Mouse (Mus musculus) naive thymus-derived CD4-positive, alpha-beta T cell, adult 2 months (primary cell): ENCODE results near the gene Bbs5.
"Not testable (repeated sequence)": the region's sequence is repeated elsewhere in the genome, so short reads cannot be mapped to it uniquely, and the experiment has no call there.

ENCODE experiments used
- DNase-seq: peaks from one replicate; pipeline ENCODE4 v3.0.0-alpha.2; 2011; ENCODE audit warnings: low read depth

The Bbs5 gene

DNA sequence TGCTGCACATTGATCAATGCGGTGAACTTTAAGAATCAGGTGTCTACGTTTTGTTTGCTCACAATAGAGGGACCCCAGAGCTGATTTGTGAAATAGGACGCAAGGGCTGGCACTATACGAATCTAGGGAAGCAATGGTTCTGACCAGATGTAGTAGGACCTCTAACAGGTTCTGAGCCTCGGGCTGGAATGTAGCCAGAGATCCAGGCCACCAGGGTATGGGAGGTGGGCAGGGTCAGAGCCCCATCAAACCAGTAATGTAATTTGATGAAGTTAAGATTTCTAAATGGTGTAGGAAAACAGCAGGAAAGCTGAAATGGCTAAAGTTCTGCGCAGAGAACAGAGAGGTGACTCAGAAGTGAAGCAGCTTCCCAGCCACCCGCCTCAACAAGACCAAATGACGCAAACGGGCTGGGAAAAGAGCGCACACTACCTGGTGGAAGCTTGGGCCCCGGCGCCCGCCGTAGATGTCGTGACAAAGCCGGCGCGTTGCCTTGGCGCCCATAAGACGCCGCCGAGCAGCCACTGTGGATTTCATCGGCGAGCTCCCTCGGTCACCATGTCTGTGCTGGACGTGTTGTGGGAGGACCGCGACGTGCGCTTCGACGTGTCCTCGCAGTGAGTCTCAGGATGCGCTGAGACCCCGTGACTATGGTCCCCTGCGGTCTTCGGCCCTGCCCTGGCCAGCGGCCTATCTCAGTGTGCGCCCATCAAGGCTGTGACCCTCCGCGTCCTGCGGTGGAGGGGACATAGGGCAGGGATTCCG lies at the start of gene Bbs5:
Gene Bbs5, plus strand, starts transcription at position 446 of the 765 bp plus-strand sequence.
- peak; percentile 37 for DNase-seq

DNA sequence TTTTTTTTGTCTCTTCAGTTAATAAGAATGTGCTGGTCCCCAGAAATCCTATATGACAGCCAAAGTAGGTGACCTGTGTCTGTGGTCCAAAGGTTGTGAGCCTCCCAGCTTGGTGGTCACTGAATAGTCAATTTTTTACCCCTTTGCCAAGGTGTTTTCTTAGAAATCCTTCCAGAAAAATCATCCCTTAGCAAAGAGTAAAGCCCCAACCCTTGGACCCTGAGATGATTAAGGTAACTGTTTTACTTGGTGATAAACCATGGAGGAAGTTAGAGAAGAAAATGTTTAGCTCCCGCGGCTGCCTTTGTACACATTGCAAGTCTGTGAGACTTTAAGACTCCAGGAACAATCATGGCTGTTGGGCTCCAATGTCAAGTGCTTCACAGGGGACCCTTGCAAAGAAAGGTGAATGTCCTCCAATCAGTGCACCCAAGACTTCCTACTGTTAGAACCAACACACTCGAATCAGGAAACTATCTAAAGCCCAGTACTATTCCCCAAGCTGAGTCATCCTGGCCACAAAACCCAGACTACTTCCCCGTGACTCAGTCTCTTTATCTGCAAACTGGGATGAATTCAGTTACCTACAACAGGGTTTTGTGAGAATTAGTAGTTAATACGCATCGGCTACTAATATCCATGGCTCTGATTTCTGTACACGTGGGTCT lies 43.1 kb upstream of the Bbs5 start:
- no peak for DNase-seq

DNA sequence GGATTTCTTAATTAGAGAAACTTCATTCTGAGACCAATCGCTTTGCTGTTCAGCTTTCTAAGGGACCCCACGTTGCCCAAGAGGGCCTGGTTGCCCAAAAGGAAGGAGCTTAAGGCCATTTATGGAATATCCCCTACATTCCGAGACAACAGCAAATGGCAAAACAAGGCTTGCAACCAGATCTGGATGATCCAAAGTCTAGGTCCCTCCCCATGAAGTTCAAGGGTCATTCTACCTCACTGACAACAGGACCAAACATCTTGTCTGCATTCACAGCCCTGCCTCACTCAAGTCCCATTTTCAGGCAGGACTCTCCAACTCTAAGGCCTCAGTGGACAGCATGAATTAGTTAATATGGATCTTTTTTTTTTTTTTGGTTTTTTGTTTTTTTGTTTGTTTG lies 40.4 kb upstream of the Bbs5 start:
- DNase-seq, result no peak

DNA sequence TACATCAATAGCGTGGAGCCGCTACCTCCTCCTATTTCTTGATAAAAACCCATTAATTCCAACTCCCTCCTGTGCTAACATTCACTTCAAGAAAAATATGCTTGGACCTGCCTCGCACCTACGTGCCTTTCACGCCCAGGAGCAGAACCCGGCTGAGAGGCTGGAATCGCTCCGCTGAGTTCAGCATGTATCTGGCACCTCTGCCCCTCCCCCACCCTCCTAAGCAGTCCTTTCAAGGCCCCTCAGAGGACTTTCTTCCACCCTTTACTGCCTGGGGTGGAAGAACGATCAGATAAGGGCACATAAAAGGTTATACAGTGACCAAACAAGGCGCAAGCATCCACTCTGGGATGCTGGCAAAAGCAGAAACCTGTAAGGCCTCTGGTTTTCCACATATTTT lies 34.7 kb upstream of the Bbs5 start:
- DNase-seq, result no peak

DNA sequence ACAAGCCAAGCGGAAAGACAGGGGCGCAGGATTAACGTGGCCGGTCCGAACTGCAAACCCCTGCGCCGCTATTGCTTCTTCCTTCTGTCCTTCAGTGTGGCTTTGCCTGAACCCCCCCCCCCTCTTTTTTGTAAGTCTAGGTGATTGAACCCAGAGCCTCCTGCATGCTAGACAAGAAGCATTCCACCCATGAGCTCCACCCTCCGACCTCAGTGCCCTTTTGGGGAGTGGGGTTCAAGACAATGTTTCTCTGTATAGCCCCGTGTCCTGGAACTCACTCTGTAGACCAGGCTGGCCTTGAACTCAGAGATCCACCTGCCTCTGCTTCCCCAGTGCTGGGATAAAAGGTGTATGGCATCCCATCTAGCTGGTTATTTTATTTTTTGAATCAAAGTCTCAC lies 34.3 kb upstream of the Bbs5 start:
- no peak for DNase-seq

DNA sequence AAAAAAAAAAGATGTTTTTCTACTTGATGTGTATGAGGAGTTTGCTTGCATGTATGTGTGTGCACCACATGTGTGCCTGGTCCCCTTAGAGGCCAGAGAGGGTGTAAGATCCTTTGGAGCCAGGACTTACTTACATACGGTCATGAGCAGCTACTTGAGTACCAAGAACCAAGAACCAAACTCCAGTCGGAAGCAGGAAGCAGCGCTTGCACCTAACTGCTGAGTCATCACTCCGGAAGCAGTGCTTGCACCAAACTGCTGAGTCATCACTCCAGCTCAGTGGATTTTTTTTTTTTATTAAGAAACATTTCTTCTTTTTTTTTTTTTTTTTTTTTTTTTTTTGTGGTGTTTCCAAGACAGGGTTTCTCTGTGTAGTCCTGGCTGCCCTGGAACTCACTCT lies 33.7 kb upstream of the Bbs5 start:
- DNase-seq, result no peak

DNA sequence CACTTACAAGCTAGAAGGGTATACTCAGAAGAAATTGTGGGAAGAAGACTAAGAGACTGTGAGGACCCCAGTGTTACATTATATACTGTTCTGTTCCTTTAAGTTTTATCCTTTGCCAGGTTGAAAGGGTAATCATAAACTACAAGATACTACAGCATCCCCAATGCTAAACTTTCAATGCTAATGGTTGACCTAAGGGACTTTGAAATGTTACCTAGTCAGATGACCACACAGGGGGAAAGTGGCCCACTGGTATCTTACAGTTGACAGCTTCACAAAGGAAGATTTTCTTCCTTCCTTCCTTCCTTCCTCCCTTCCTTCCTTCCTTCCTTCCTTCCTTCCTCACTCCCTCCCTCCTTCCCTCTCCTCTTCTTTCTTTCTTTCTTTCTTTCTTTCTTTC lies 28.6 kb upstream of the Bbs5 start:
- DNase-seq, result no peak

DNA sequence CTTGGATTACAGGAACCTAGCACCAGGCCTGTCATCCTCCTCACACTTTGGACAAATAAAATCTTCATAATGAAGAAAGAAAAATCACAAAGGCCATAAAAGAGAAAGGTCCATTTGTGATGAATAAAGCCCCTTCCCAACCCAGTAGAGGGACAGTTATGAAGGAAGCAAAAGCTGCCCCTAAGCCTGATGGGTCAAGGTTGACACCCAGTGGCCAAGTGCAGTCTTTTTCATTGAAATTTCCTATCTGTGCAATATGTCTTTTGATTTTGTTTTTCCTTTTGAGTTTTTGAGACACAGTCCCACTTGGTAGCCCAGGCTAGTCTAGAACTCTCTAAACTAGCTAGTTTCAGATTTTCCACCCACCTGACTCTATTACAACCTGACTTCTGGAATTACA lies 27.7 kb upstream of the Bbs5 start:
- no peak for DNase-seq

DNA sequence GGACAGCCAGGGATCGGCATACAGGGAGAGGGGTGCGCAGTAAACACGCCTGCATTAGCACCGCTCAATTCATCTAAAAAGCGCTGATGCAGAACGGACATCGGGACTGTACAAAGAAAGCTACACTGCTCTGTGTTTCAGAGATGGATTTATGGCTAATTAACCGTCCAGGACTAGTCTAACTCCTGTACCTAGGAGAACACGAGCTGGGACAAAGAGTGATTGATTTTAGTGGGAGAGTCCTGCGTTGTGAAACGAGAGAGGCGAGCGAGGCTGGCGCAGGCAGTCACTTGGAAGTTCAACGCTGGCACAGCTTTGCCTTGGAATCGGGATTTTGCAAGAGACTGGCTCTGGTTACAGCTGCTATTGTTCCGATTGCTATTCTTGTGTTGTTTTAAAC lies 17.8 kb upstream of the Bbs5 start:
- no peak for DNase-seq

DNA sequence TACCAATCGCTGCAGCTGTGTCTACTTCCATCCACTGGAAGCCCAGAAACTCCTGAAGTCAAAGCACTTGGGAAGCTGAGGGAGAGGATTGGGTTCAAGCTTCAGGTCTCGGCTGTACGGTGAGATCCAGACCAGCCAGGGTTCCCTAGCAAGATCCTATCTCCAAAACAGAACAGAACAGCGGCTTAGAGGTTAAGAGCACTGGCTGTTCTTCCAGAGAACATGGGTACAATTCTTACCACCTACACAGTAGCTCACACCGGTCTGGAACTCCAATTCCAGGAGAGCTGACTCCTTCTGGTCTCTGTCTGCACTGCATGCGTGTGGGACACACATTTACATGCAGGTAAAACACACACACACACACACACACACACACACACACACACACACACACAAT lies 17.1 kb upstream of the Bbs5 start:
- DNase-seq, result no peak

DNA sequence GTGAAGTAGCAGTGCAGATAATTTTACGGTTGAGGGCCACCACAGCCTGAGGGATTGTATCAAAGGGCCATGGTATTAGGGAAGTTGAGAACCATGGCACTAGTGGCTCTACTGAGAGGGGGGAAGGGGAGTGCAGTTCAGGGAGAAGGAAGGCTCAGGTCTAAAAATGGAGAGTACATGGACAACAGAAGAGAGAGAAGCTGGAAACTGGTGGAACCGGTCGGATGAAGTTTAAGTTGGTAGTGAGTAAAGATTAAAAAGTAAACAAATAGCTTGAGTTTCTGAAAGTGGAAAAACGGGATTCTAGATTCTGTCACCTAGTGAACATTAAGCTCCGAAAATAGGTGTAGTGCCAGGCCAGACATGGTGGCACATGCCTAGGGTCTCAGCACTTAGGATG lies 16.2 kb upstream of the Bbs5 start:
- DNase-seq, result no peak

DNA sequence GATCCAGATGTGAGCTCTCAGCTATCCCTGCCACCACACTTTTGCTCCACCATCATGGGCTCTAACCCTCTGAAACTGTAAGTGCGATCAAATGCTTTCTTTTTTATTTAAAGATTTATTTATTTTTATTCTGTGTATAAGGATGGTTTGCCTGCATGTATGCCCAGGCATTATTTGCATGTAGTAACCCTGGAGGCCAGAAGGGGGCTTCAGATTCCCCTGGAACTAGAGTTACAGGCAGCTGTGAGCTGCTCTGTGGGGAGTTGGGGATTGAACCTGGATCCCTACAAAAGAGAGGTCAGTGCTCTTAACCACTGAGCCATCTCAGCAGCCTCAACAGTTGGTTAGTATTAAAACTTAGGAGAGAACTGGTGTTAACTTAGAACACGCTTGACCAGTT lies 15.5 kb upstream of the Bbs5 start:
- peak; percentile 42 for DNase-seq

DNA sequence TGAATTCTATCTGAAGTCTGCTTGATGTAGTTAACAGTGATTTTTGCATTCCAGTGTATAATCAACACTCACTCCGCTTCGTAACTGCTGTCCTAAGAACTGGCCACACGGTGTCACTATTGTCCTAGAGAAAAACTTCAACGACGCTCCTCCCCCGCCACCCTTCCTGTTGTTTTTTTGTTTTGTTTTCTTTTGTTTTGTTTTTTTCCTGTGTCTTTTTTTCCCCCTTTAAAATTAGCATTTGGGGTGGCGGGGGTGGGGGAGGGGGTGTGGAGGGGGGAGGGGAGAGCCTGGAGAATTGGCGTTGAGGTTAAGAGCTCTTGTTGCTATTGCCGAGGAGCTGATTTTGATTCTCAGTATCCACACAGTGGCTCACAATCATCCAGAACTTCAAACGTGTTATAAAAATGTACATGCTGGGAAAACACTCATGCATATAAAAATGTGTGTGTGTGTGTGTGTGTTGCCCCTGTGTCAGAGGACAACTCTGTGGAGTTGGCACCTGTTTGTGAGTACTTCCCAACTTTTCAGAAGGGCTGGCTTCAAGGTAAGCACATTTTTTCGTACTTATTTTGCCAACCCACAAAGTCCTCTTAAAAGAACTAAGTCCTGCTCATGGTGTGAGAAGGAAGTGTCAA lies 11.8 kb upstream of the Bbs5 start:
- DNase-seq, result peak; percentile 83

DNA sequence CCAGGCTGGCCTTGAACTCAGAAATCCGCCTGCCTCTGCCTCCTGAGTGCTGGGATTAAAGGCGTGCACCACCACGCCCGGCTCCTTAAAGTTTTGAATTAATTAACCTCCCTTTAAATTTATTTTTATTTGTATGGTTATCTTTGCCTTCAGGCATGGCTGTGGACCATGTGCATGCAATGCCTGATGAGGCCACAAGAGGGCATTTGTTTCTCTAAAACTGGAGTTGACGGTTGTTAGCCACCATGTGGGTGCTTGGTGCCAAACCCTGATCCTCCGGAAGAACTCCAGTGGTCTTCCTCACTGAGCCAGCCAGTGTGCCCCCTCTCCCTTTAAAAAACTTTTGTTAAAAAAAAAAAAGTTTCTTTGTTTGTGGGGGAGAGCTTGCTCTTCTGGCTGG lies 11.2 kb upstream of the Bbs5 start:
- DNase-seq, result peak; percentile 75

DNA sequence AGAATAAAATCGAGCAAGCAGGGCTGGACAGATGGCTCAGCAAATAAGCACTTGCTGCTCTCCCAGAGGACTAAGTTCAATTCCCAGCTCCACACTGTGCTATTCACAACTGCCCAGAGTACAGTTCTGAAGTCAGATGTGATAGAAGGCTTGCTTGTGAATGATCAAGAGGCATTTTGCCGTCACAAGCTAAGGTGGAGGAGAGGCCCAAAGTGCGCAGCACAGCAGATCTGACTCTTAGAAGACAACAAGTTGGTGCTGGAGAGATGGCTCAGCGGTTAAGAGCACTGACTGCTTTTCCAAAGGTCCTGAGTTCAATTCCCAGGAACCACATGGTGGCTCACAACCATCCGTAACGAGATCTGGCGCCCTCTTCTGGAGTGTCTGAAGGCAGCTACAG lies 9.0 kb upstream of the Bbs5 start:
- not testable (repeated sequence) for DNase-seq

DNA sequence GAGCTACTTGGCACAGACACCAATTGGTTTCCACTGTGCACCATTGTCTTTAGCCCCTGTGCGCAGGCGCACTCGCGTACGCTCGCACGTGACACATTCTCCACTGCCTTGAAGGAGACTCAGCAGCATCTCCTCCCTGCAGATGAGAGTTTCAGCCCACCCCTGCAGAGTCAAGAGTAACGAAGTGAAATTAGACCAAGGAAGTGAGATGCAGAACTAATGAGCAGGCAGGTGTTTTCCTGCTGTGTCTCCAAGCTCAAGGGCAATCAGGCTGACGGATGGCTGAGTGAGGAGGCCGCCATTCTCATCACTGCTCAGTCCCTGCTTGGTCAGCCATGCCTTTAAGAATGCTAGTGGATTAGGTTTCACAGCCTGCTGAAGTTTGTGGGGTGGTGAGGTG lies 6.9 kb upstream of the Bbs5 start:
- DNase-seq, result no peak

DNA sequence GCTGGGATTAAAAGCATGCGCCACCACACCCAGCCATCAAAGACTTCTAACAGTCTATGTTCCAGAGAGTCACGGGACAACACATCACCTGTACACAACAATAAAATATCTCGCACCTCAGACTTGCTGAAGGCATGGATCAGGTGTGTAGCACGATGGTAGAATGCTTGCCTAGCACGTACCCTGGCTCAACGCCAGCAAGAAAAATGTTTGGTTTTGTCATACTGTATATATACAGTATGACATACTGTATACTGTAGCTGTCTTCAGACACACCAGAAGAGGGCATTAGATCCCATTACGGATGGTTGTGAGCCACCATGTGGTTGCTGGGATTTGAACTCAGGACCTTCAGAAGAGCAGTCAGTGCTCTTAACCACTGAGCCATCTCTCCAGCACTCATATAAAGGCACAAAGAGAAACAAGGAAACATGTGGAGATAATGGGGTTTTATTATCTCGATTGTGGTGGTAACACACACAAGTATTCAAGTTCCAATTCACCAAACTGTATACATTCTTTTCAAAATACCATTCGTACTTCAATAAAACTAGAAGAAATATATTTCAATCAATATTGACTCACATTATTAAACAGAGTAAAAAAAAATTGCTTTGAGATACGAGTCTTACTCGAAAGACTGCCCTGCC lies 1.9 kb upstream of the Bbs5 start:
- no peak for DNase-seq

DNA sequence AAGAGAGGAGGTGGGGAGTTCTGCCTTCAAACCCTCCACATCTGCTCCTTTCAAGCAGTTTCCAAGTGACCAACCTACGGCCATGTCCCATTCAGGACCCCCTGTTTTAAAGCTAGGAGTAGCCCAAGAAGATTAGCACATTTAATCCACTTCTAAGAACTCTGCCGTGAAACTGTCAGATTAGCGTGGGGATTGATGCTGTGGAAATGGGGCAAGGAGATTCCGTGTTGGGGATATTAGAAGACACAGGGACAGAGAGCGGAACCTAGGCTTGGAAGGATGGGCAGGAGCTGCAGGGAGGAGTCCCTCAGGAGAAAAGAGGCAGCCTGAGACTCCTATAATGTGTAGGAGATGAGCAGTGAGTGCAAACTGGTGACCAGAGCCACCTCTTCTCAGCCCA lies 2.7 kb downstream of the Bbs5 start:
- DNase-seq, result no peak

DNA sequence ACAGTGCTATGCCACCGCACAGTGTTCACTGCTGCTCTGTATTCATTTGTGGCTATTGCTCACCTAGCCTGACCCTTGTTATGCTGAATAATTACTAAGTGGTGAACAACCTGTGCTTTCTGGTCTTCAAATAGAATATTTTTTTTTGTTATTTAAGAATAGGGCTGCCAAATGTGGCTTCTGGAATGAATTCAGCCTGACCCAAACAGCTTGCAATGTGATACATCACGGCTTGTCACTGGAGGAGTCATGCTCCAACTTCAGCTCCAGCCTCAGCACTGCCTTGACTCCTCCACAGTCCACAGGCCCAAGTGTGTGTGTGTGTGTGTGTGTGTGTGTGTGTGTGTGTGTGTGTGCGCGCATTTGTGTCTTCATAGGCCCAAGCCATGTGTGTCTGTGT lies 12.4 kb downstream of the Bbs5 start:
- no peak for DNase-seq

DNA sequence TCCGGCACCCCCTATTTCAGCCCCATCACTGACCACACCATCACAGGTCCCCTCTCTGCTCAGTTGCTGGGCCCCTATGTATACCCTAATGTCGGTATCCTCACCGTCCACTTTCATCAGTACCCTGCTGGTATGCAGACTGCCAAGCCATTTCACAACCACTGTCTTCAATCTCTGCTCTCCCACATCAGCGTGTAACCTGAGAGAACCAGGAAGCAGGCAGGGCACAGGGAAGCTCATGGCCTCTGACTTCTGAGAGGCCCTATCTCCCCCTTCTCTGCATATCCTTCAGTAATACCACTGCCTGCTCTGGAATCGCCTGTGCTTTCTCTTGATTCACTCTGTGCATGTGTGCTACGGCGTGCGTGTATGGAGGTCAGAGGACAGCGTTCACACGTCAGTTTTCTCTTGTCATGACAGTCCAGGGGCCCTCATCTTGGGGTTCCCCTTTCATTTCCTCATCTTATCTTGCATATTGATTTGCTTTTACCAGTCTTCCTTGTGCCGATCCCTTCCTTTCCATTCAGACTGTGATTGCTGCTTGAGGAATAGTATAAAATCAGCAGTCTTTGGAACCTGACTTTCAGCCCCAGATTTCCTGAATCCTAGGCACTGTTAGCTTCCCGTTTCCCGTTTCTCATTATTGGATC lies 17.0 kb downstream of the Bbs5 start:
- DNase-seq, result no peak

DNA sequence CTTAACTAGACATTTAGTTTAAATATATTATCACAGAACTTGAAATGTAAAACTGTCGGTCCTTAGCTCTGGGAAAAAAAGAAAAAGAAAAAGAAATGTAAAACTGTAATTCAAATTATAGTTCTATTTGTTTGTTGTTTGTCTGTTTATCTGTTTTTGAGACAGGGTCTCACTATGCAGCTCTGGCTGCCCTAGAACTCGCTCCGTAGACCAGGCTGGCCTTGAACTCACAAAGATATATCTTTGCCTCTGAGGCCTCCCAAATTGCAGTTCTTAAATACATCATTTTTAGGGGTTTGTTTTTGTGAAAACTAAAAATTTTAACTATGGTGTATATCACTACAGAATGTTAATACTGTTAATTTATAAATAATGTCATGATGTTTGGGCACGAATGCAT lies 20.7 kb downstream of the Bbs5 start:
- no peak for DNase-seq

DNA sequence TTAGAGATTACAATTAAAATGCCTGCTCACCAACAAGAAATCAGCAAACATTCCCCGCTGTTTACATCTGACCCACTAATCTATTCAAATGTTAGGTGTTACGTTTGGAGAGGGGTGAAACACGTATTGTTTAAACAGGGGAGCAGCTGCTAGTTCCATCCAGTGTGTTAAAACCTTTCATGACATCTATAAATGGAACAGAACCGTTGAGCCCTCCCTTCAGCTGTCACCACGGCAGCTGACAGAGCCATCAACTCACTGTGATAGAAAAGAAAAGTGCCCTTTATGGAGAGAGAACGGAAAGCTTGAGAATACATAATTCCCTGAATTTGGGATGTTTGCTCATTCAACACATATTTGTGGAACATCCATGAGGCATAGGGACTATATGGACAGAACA lies 21.4 kb downstream of the Bbs5 start:
- no peak for DNase-seq

DNA sequence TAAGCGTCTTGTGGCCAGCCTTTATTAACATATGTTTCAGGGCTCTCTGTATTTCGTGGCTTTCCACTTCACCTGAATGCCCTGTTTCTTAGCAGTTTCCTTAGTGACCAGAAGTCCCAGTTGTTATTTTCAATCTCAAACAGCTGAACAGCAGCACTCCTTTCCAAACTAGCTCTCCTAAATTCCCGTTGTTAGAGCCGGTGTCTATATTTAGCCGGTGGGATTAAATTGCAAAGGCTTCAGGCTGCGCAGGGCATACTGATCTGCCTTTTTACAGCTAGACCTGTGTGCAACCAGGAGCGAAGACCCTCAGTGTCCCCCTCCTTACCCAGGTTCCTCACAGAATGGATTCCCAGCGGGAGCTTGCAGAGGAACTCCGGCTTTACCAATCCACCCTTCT lies 22.9 kb downstream of the Bbs5 start, which contains the start of gene Klhl41:
Gene Klhl41, plus strand, starts transcription at position 268 of the 400 bp plus-strand sequence.
- no peak for DNase-seq
